Mouse (Mus musculus) inflammation-experienced regulatory T-cells, adult 6 months (primary cell): ENCODE results near the gene Psmd10. TPM values are rescaled to one million over a fixed set of nuclear protein-coding genes. Genes with fewer than 3 reads are reported as not detected.

Experiments used
- ATAC-seq: one replicate; pipeline ENCODE4 v1.8.0; 2017
- polyA plus RNA-seq, 3 experiments: library from polyadenylated mRNA; unstranded; fragments of 100-300 nt; shearing (Covaris generic); gene quantifications; one replicate each; pipeline ENCODE4 v1.2.1; 2017

The Psmd10 gene
- polyA plus RNA-seq: 10 to 100 TPM; 69.2 to 79.1 (median 74.9) TPM

GRCm38 (mm10) chrX:140956272-140956940 lies at the start of gene Psmd10, which contains the start of gene Atg4a:
Gene Psmd10 (minus strand): TSS chrX:140956728.
Gene Atg4a (plus strand): TSS chrX:140956907.
- peak; percentile 99 for ATAC-seq

GRCm38 (mm10) chrX:140998885-140999284 lies 42.4 kb upstream of the Psmd10 start:
- no peak for ATAC-seq

GRCm38 (mm10) chrX:140997912-140998545 lies 41.5 kb upstream of the Psmd10 start:
- ATAC-seq: no peak

GRCm38 (mm10) chrX:140996909-140997516 lies 40.5 kb upstream of the Psmd10 start:
- ATAC-seq: no peak

- no peak for ATAC-seq
Observed at GRCm38 (mm10) chrX:140985256-140985655, 28.7 kb upstream of the Psmd10 start.

- no peak for ATAC-seq
Observed at GRCm38 (mm10) chrX:140984795-140985194, 28.3 kb upstream of the Psmd10 start.

- no peak for ATAC-seq
Observed at GRCm38 (mm10) chrX:140983206-140983960, 26.9 kb upstream of the Psmd10 start.

- ATAC-seq: no peak
Observed at GRCm38 (mm10) chrX:140980163-140980562, 23.6 kb upstream of the Psmd10 start.

GRCm38 (mm10) chrX:140979546-140979945 lies 23.0 kb upstream of the Psmd10 start:
- no peak for ATAC-seq

- no peak for ATAC-seq
Observed at GRCm38 (mm10) chrX:140978943-140979342, 22.4 kb upstream of the Psmd10 start.

- peak; percentile 22 for ATAC-seq
Observed at GRCm38 (mm10) chrX:140956959-140957358, 431 bp upstream of the Psmd10 start.

GRCm38 (mm10) chrX:140953618-140954017 lies 2.9 kb downstream of the Psmd10 start:
- no peak for ATAC-seq

- no peak for ATAC-seq
Observed at GRCm38 (mm10) chrX:140936271-140936670, 20.3 kb downstream of the Psmd10 start.

GRCm38 (mm10) chrX:140933263-140933662 lies 23.3 kb downstream of the Psmd10 start:
- no peak for ATAC-seq

GRCm38 (mm10) chrX:140932066-140932465 lies 24.5 kb downstream of the Psmd10 start:
- no peak for ATAC-seq

- ATAC-seq: no peak
Observed at GRCm38 (mm10) chrX:140921321-140921720, 35.2 kb downstream of the Psmd10 start.

- no peak for ATAC-seq
Observed at GRCm38 (mm10) chrX:140907360-140907759, 49.2 kb downstream of the Psmd10 start, which contains the start of gene Vsig1. Gene Vsig1 (plus strand): TSS chrX:140907608.

GRCm38 (mm10) chrX:140903487-140903886 lies 53.0 kb downstream of the Psmd10 start:
- no peak for ATAC-seq
